Mouse (Mus musculus): ENCODE measurements around the gene Sly.
"Not testable (repeated sequence)": the region's sequence is repeated elsewhere in the genome, so short reads cannot be mapped to it uniquely, and the experiment has no call there.

Gene Sly

DNA sequence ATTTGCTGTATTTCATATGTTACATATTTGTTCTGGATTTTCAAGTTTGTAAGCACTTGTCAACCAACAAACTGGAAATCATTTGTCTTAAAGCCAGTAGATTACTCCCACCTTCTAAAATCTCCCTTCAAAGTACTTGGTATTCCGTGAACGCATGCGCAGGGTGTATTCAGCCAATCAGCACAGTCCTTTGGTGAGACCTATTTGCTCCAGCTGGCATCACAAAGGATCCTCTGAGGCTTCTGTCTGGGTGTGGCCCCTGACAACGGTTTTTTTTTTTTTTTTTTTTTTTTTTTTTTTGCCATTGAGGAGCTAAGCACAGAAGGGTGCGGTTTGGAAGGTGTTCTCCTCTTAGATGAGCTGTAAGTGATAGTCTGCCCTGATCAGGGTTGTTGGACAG lies at the start of gene Sly:
Gene Sly (plus strand): TSS at position 301 of the 400 bp plus-strand sequence.
- not testable (repeated sequence) for DNase-seq

Measured in cerebellum, adult 9-10 months (tissue).